Mouse (Mus musculus) heart, adult 10 weeks (tissue): ENCODE measurements around the gene Methig1. TPM values are rescaled to one million over a fixed set of nuclear protein-coding genes. Genes with fewer than 3 reads are reported as not detected.

ENCODE experiments used
- polyA plus RNA-seq: library from polyadenylated mRNA; stranded (reverse); fragments of 350-450 nt; fragmentation: Illumina TruSeq; extraction: RNeasy Lipid Tissue Mini Kit (QIAGEN cat#74804); gene quantifications from one replicate; pipeline ENCODE4 v1.2.3, GENCODE M21; 2014; ENCODE audit warnings: low read depth, low replicate concordance

The Methig1 gene
- not detected for polyA plus RNA-seq

DNA sequence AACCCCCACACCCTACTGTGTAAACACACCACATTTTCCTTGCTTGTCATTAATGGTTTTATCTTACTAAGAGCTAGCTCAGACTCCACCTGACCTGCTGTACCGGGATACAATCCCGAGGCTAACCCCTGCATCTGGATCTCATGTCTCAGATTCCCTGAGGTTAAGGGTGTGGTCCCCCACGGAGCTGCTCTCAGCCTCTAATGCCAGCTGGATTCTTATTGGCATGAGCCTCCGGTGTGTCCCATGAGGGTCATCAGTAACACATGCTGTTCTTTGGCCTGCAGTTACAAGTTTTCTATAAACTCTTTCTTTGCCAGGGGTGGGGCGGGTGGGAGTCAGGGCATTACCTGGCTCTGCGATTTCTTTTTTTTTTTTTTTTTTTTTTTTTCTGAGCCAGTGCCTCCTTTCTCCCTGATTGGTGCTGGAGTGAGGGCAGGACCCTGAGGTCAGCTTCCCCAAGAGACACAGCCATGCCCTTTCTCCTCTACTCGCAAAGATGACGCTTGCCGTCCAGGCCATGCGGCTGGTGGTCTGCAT is at the start of gene Methig1, which contains the start of gene Mettl7a2:
Methig1 (plus strand) TSS at position 439 of the 540 bp plus-strand sequence.
Mettl7a2 (plus strand) TSS at position 490 of the 540 bp plus-strand sequence.

GRCm38 (mm10) chr15:100304019-100304991 is 48.6 kb upstream of the Methig1 start, which contains the start of gene Mettl7a1:
Gene Mettl7a1, plus strand, starts transcription at chr15:100304140.

DNA sequence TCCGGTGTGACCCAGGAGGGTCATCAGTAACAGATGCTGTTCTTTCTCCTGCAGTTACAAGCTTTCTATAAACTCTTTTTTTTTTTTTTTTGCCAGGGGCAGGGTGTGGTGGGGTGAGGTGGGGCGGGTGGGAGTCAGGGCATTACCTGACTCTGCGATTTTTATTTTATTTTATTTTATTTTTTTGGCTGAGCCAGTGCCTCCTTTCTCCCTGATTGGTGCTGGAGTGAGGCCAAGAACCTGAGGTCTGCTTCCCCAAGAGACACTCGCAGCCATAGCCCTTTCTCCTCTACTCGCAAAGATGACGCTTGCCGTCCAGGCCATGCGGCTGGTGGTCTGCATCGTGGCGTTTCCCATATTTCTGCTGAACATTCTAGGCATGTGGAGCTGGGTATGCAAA is 18.3 kb upstream of the Methig1 start, which contains the start of gene Mettl7a3:
Mettl7a3 (plus strand) TSS at position 301 of the 400 bp plus-strand sequence.

DNA sequence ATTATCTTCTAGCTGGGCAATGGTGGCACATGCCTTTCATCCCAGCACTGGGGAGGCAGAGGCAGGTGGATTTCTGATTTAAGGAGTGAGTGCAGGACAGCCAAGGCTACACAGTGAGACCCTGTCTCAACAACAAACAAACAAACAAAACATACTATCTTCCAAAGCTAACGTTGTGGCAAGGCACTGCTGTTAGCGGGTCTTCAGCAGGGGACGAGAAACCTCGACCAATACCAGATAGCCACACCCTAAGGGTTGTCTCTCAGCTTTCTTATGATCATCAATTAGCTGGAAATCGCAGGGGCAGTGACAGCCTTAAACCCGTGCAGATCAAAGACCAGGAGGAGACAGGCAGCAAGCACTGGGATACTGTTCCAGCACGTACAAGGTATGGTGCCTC is 11.3 kb downstream of the Methig1 start, which contains the start of gene Higd1c:
Higd1c (plus strand) TSS at position 301 of the 400 bp plus-strand sequence.

DNA sequence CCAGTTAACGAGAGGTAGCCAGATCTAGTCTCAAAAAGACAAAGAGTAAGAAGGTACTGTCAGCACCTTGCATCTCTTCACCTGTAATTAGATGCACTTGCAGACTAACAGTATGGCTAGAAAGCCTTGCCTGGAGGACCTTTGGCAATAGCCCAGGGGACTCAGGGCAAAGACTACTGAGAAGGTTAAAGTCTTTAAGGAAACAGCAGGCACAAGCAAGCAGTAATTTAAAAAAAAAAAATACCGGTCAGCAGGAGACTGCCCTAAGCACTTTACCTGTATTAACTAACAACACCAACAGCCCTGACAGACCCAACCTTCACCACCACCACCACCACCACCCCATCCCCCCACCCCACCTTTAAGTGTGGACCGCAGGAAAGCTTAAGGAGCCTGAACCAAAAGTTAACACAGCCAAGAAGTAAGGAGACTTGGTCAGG is 68.8 kb downstream of the Methig1 start, which contains the start of gene Gm5475:
Gm5475 (plus strand) TSS at position 390 of the 440 bp plus-strand sequence.

DNA sequence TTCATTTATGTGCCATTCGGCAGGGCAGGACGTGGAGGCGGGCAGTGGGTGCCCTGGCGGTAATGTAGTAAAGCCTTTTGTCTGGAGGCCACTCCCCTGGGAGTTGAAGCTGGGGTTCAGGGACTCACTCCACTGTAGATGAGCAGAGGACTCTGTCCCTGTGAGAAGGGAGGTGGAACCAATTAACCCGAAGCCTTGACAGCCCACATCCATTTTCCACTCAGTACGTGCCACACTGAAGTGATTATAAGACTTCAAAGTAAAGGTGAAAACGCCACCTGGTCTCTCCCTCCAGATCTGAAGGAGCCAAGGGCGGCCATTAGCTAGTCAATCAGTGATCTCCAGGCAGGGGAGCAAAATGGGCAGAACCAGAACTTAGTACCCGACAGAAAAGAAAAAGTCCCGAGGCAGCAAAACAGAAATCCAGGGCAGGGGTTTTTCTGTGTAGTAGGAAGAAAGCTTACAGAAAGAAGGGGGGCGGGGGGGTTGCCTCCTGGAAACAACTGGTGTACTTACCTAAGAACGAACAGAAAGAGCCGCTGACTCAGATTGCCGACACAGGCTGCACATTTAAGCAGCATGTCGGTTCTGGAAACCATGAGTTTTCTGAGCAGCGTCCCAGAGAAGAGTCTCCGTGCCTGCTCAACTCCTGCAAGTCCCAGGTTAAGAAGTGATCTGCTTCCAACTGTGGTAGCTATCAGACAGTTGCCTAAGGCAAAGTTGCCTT is 71.6 kb downstream of the Methig1 start, which contains the start of gene Slc11a2:
Slc11a2 (minus strand) TSS at position 677 of the 727 bp plus-strand sequence.

Other genes starting within 250 kb of the Methig1 start
- 48.5 TPM for gene Atf1, start 125.3 kb upstream of the Methig1 start, polyA plus RNA-seq
- not detected for gene Tmprss12, start 72.3 kb upstream of the Methig1 start, polyA plus RNA-seq
- 78.3 TPM for gene Mettl7a1, start 49.0 kb upstream of the Methig1 start, polyA plus RNA-seq
- not detected for gene Mettl7a3, start 18.2 kb upstream of the Methig1 start, polyA plus RNA-seq
- gene Mettl7a2, start 51 bp downstream of the Methig1 start, polyA plus RNA-seq = not detected
- gene Higd1c, start 11.4 kb downstream of the Methig1 start, polyA plus RNA-seq = not detected
- not detected for gene Gm5475, start 69.0 kb downstream of the Methig1 start, polyA plus RNA-seq
- 17.3 TPM for gene Slc11a2, start 71.9 kb downstream of the Methig1 start, polyA plus RNA-seq
- 14.9 TPM for gene Letmd1, start 115.9 kb downstream of the Methig1 start, polyA plus RNA-seq
- 1.5 TPM for gene Csrnp2, start 142.3 kb downstream of the Methig1 start, polyA plus RNA-seq
- gene Tfcp2, start 198.9 kb downstream of the Methig1 start, polyA plus RNA-seq = 10.7 TPM
- 14.8 TPM for gene Pou6f1, start 246.8 kb downstream of the Methig1 start, polyA plus RNA-seq